Mouse (Mus musculus) heart, postnatal 0 days (tissue): ENCODE measurements around the gene Fgfr2.

Experiments used
- CTCF ChIP-seq: IDR thresholded peaks from 2 replicates; pipeline ENCODE4 v1.5.1; 2016; ENCODE audit warnings: antibody characterized with exemption, control low read depth, low read depth
- EP300 ChIP-seq: IDR thresholded peaks from 2 replicates; pipeline ENCODE4 v1.6.1; 2016; ENCODE audit warnings: antibody characterized with exemption, low read depth

- TF ChIP-seq EP300 (no peak), CTCF (no peak)
These were observed 888.9 kb downstream of the Fgfr2 start for GRCm38 (mm10) chr7:132234250-132234649.
